Mouse (Mus musculus): Measurements from ENCODE around the gene Proser1.

DNA sequence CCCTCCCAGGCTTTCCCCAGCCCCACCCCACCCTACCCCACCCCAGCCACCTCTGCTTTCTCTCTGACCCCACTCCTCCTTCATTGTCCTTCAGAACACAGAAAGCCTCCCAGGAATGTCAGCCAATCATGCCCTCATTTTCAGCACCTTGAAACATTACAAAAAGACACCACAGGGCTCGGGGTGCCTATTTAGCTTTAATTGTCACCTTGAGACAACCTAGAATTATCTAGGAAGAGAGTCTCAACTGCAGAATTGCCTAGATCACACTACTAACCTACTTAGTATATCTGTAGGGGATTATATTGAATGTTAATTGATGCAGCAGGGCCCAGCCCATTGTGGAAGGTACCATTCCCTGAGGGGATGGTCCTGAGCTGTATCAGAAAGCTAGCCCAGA is 40.8 kb upstream of the Proser1 start:
- TF ChIP-seq POLR2A (IDR thresholded peaks at IDR 0.05; ENCODE audit: low read depth, low read length): no peak
- TF ChIP-seq CTCF (IDR thresholded peaks at IDR 0.05; ENCODE audit: extremely low read depth, insufficient read length, insufficient replicate concordance, low read depth, low read length): no peak
